Mouse (Mus musculus) heart, adult 2 months (tissue): Measurements from ENCODE around the gene Stpg2. TPM values are rescaled to one million over a fixed set of nuclear protein-coding genes. Genes with fewer than 3 reads are reported as not detected.
"Not testable (repeated sequence)": the region's sequence is repeated elsewhere in the genome, so short reads cannot be mapped to it uniquely, and the experiment has no call there.

Source experiments
- DNase-seq, 2 experiments: peaks; one replicate each; pipeline ENCODE4 v3.0.0; 2021
- H3K27ac ChIP-seq: fragments of 200-600 bp; 2 replicates; pipeline ENCODE4 v1.8.1; 2022
- H3K27me3 ChIP-seq: fragments of 200-500 bp; 2 replicates; pipeline ENCODE4 v1.6.1; 2012; ENCODE audit warnings: mild to moderate bottlenecking, low read length, inconsistent platforms, mixed read lengths; ENCODE audit not compliant: control insufficient read depth, insufficient read depth
- H3K36me3 ChIP-seq: fragments of 200-500 bp; 2 replicates; pipeline ENCODE4 v1.6.1; 2012; ENCODE audit warnings: low read length, inconsistent platforms; ENCODE audit not compliant: control insufficient read depth, insufficient read depth
- H3K4me1 ChIP-seq: fragments of 200-500 bp; 2 replicates; pipeline ENCODE4 v1.6.1; 2011; ENCODE audit warnings: low read length; ENCODE audit not compliant: control insufficient read depth, insufficient read depth
- H3K4me3 ChIP-seq: fragments of 200-600 bp; 2 replicates; pipeline ENCODE4 v1.8.1; 2022
- H3K79me2 ChIP-seq: fragments of 200-500 bp; replicated peaks from 2 replicates; pipeline ENCODE4 v1.6.1; 2012; ENCODE audit warnings: mild to moderate bottlenecking, inconsistent platforms, low read length, moderate library complexity, mixed read lengths; ENCODE audit not compliant: control insufficient read depth, insufficient read depth
- H3K9ac ChIP-seq: fragments of 200-500 bp; 2 replicates; pipeline ENCODE4 v1.6.1; 2012; ENCODE audit warnings: low read depth, mild to moderate bottlenecking, control low read depth, inconsistent platforms, low read length, mixed read lengths
- CTCF ChIP-seq: fragments of 200-600 bp; IDR thresholded peaks from 2 replicates; pipeline ENCODE4 v1.8.1; 2022; ENCODE audit warnings: antibody characterized with exemption, mild to moderate bottlenecking, moderate library complexity
- EP300 ChIP-seq: fragments of 200-500 bp; IDR thresholded peaks from 2 replicates; pipeline ENCODE4 v1.6.1; 2011; ENCODE audit warnings: low read depth, low read length, control low read depth; ENCODE audit not compliant: insufficient read depth
- POLR2A ChIP-seq: fragments of 200-500 bp; IDR thresholded peaks from 2 replicates; pipeline ENCODE4 v1.6.1; 2011; ENCODE audit warnings: mild to moderate bottlenecking, low read depth, low read length, control low read depth; ENCODE audit not compliant: insufficient read depth
- WGBS: fragments of 180-500 bp; shearing (Covaris S2); methylation state at CpG from one replicate; pipeline ENCODE4 v1.1.7; 2018; 5-methylcytosine and 5-hydroxymethylcytosine counted together
- intact Hi-C: fragments of 180-260 bp; cut with DNase I; formaldehyde crosslinking; loops from one replicate; pipeline ENCODE4 v1.15.1; 2025
- polyA plus RNA-seq: library from polyadenylated mRNA; depleted of rRNA; stranded (reverse); fragments of >200 nt; gene quantifications from 2 replicates; pipeline ENCODE4 v1.2.3, GENCODE M21; 2012
- total RNA-seq, 2 experiments: library from RNA; stranded (reverse); gene quantifications; 2 replicates each; pipeline ENCODE4 v1.2.3; 2021

Gene Stpg2
- total and polyA plus RNA-seq, 3 experiments: not detected

GRCm38 (mm10) chr3:139226811-139227210 is 21.3 kb downstream of the Stpg2 start:
- H3K9ac ChIP-seq: no peak overlapping the region
- 53% methylated on average over 4 of the region's 4 CpGs for WGBS
- H3K27me3 ChIP-seq: no peaks in the 10 kb centered on the region
- no peaks in the 10 kb centered on the region for H3K36me3 ChIP-seq
- no peaks in the 10 kb centered on the region for H3K4me1 ChIP-seq
- H3K79me2 ChIP-seq: no peaks in the 10 kb centered on the region
- no peak overlapping the region for H3K27ac ChIP-seq
- intact Hi-C loops: no loop called here
- no peak overlapping the region for H3K4me3 ChIP-seq
- DNase-seq: no peak
- TF ChIP-seq POLR2A: no peak
- no peak for TF ChIP-seq EP300
- no peak for TF ChIP-seq CTCF

- no peak for TF ChIP-seq EP300
- TF ChIP-seq CTCF: no peak
- TF ChIP-seq POLR2A: no peak
- intact Hi-C loops: no loop called here
- Histone ChIP-seq H3K4me3 (no peak overlapping the region), H3K9ac (no peak overlapping the region), H3K27me3 (no peaks in the 10 kb centered on the region), H3K4me1 (no peaks in the 10 kb centered on the region), H3K36me3 (no peaks in the 10 kb centered on the region), H3K27ac (no peak overlapping the region), H3K79me2 (no peaks in the 10 kb centered on the region)
- no peak for DNase-seq
- WGBS: 21% methylated on average over 2 of the region's 2 CpGs
Measured at GRCm38 (mm10) chr3:139245219-139245618, 39.7 kb downstream of the Stpg2 start.

GRCm38 (mm10) chr3:139246508-139246907 is 41.0 kb downstream of the Stpg2 start:
- Histone ChIP-seq H3K36me3 (no peaks in the 10 kb centered on the region), H3K4me3 (no peak overlapping the region), H3K9ac (no peak overlapping the region), H3K27me3 (no peaks in the 10 kb centered on the region), H3K4me1 (no peaks in the 10 kb centered on the region), H3K27ac (no peak overlapping the region), H3K79me2 (no peaks in the 10 kb centered on the region)
- no peak for DNase-seq
- intact Hi-C loops: no loop called here
- WGBS: 54% methylated on average over 4 of the region's 4 CpGs
- no peak for TF ChIP-seq POLR2A

GRCm38 (mm10) chr3:139262359-139262758 is 56.9 kb downstream of the Stpg2 start:
- H3K4me3 ChIP-seq, H3K79me2 ChIP-seq, H3K9ac ChIP-seq, H3K27ac ChIP-seq, DNase-seq, H3K27me3 ChIP-seq, H3K36me3 ChIP-seq, intact Hi-C loops, H3K4me1 ChIP-seq: not testable (repeated sequence)
- 57% methylated on average over 4 of the region's 4 CpGs for WGBS

- H3K36me3 ChIP-seq: no peaks in the 10 kb centered on the region
- no peak overlapping the region for H3K27ac ChIP-seq
- no peak overlapping the region for H3K4me3 ChIP-seq
- H3K27me3 ChIP-seq: no peaks in the 10 kb centered on the region
- H3K9ac ChIP-seq: no peak overlapping the region
- no peak for DNase-seq
- intact Hi-C loops: no loop called here
- TF ChIP-seq POLR2A (no peak), CTCF (peak; percentile 52)
- no peaks in the 10 kb centered on the region for H3K4me1 ChIP-seq
- no peaks in the 10 kb centered on the region for H3K79me2 ChIP-seq
Measured at GRCm38 (mm10) chr3:139297909-139298308, 92.4 kb downstream of the Stpg2 start.

- Histone ChIP-seq H3K4me3 (no peak overlapping the region), H3K9ac (no peak overlapping the region), H3K79me2 (no peaks in the 10 kb centered on the region), H3K27ac (no peak overlapping the region), H3K27me3 (no peaks in the 10 kb centered on the region), H3K4me1 (no peaks in the 10 kb centered on the region), H3K36me3 (no peaks in the 10 kb centered on the region)
- intact Hi-C loops: no loop called here
- TF ChIP-seq POLR2A (no peak), CTCF (no peak), EP300 (no peak)
- no peak for DNase-seq
- 14% methylated on average over 7 of the region's 7 CpGs for WGBS
Measured at GRCm38 (mm10) chr3:139308078-139308809, 102.8 kb downstream of the Stpg2 start.
